In genomic region chr9:72456374-72456773, GRCm38 (mm10) we compare ENCODE assay signal across 21 mouse cellular contexts. TPM values are rescaled to one million over a fixed set of nuclear protein-coding genes. Genes with fewer than 3 reads are reported as not detected.
A peak's percentile ranks its signal among the peaks of the same experiment; 100 is the strongest.
DNase-seq lines count a peak whose midpoint lies in the region; ATAC-seq and TF ChIP-seq lines count a peak whose summit lies in the region.
"Had no signal": no experiment of that assay in that cellular context is flagged by ENCODE, and none has a peak within 500 bp of the region (broad histone marks: within the 10 kb centered on the region; RNA-seq: fewer than 3 reads in every experiment).

No protein-coding gene starts in this region.

- no peaks in the 10 kb centered on the region for H3K27me3 ChIP-seq in kidney, postnatal 0 days (ENCODE audit: insufficient read depth, low read length)
- no peaks in the 10 kb centered on the region for H3K27me3 ChIP-seq in kidney, embryonic 15.5 days
- H3K27me3 ChIP-seq: embryonic facial prominence, embryonic 13.5 days; forebrain, embryonic 13.5 days; heart, embryonic 12.5 days; hindbrain, embryonic 15.5 days had no signal

- peak; percentile 6; the same call in 1 of the 2 replicates for TF ChIP-seq CTCF in gastrocnemius, adult 2 months (IDR thresholded peaks at IDR 0.05)
- peak; percentile 9; the same call in 1 of the 2 replicates for TF ChIP-seq CTCF in kidney, postnatal 0 days (IDR thresholded peaks at IDR 0.05; ENCODE audit: low read depth)
- 0 out of 2 replicates have a peak, but pooled peaks have one; percentile 5 for TF ChIP-seq CTCF in cortical plate, adult 2 months (IDR thresholded peaks at IDR 0.05; ENCODE audit: extremely low read depth, insufficient read depth, low read length)

- no peaks in the 10 kb centered on the region for H3K4me1 ChIP-seq in kidney, postnatal 0 days (replicated peaks; ENCODE audit: insufficient read depth, low read length)
- H3K4me1 ChIP-seq in kidney, embryonic 15.5 days = no peaks in the 10 kb centered on the region
- no peaks in the 10 kb centered on the region; the same call in 1 of the 2 replicates for H3K4me1 ChIP-seq in cortical plate, adult 2 months (ENCODE audit: control insufficient read depth, insufficient read depth, low read length)
- H3K4me1 ChIP-seq: embryonic facial prominence, embryonic 13.5 days; forebrain, embryonic 13.5 days; heart, embryonic 12.5 days; hindbrain, embryonic 10.5 days; hindbrain, embryonic 15.5 days had no signal

- no peak overlapping the region for H3K4me3 ChIP-seq in gastrocnemius, adult 2 months
- no peak overlapping the region for H3K4me3 ChIP-seq in kidney, postnatal 0 days (replicated peaks; ENCODE audit: low read depth, low read length)
- H3K4me3 ChIP-seq in kidney, embryonic 15.5 days (replicated peaks) = no peak overlapping the region
- H3K4me3 ChIP-seq in cortical plate, adult 2 months (ENCODE audit: insufficient read depth, low read length) = no peak overlapping the region
- H3K4me3 ChIP-seq: embryonic facial prominence, embryonic 13.5 days; forebrain, embryonic 13.5 days; heart, adult 2 months; heart, embryonic 12.5 days; hindbrain, embryonic 10.5 days; hindbrain, embryonic 15.5 days had no signal

- ATAC-seq in kidney, postnatal 0 days (replicated peaks; ENCODE audit: low FRiP score, low read depth) = no peak
- ATAC-seq in kidney, embryonic 15.5 days (replicated peaks; ENCODE audit: low FRiP score) = no peak
- ATAC-seq: forebrain, embryonic 13.5 days; inflammation-experienced regulatory T-cells, adult 6 months had no signal

- 33% methylated on average over 1 of the region's 1 CpGs for WGBS in kidney, postnatal 0 days
- 55% methylated on average over 1 of the region's 1 CpGs for WGBS in kidney, embryonic 15.5 days

- intact Hi-C loops in gastrocnemius, adult 2 months (cut with DNase I) = loop anchor here (5.0 to 10.0 kb wide), 4 partner anchors 76 to 428 kb away; partner anchors contain the start of genes Nedd4 and Rfx7

- DNase-seq in gastrocnemius, adult 2 months = no peak
- DNase-seq in gastrocnemius, adult 8-10 months (ENCODE audit: low spot score in 2 of 2) = no peak
- DNase-seq in kidney, postnatal 0 days (ENCODE audit: low spot score) = no peak
- DNase-seq in brain, adult 2 months (ENCODE audit: low read depth, low spot score) = peak; percentile 23
- no peak for DNase-seq in frontal cortex, postnatal 36 days (ENCODE audit: low spot score in 2 of 2)
- DNase-seq: adrenal gland, adult 2 months; adrenal gland, postnatal 25 days; cerebellum, adult 11 months; cerebellum, adult 8-10 months; cerebellum, postnatal 14 days; gastrocnemius, postnatal 10 days; heart, adult 2 months; kidney, adult 18-20 months had no signal

- no peak for TF ChIP-seq POLR2A in cortical plate, adult 2 months (IDR thresholded peaks at IDR 0.05; ENCODE audit: extremely low read depth, insufficient read depth, low read length)

- no peak overlapping the region for H3K27ac ChIP-seq in gastrocnemius, adult 2 months
- no peak overlapping the region for H3K27ac ChIP-seq in kidney, postnatal 0 days
- H3K27ac ChIP-seq in kidney, embryonic 15.5 days = no peak overlapping the region
- no peak overlapping the region for H3K27ac ChIP-seq in cortical plate, adult 2 months (ENCODE audit: insufficient read depth, low read length)
- H3K27ac ChIP-seq: embryonic facial prominence, embryonic 13.5 days; forebrain, embryonic 13.5 days; heart, adult 2 months; hindbrain, embryonic 10.5 days; hindbrain, embryonic 15.5 days had no signal

- no peak overlapping the region for H3K4me2 ChIP-seq in kidney, postnatal 0 days (ENCODE audit: low read length)
- H3K4me2 ChIP-seq in kidney, embryonic 15.5 days = no peak overlapping the region
- H3K4me2 ChIP-seq: embryonic facial prominence, embryonic 13.5 days; forebrain, embryonic 13.5 days; heart, embryonic 12.5 days; hindbrain, embryonic 15.5 days had no signal

- no peaks in the 10 kb centered on the region for H3K9me3 ChIP-seq in kidney, postnatal 0 days (replicated peaks; ENCODE audit: low read length)
- no peaks in the 10 kb centered on the region for H3K9me3 ChIP-seq in kidney, embryonic 15.5 days (replicated peaks)
- H3K9me3 ChIP-seq: embryonic facial prominence, embryonic 13.5 days; forebrain, embryonic 13.5 days; heart, embryonic 12.5 days; hindbrain, embryonic 10.5 days; hindbrain, embryonic 15.5 days had no signal

- H3K9ac ChIP-seq in kidney, postnatal 0 days (ENCODE audit: low read depth, low read length) = no peak overlapping the region
- H3K9ac ChIP-seq in kidney, embryonic 15.5 days = no peak overlapping the region
- H3K9ac ChIP-seq: embryonic facial prominence, embryonic 13.5 days; forebrain, embryonic 13.5 days; heart, embryonic 12.5 days; hindbrain, embryonic 15.5 days had no signal

- peaks cover 5% of the 10 kb centered on the region; the same call in 1 of the 2 replicates for H3K36me3 ChIP-seq in kidney, postnatal 0 days (ENCODE audit: insufficient read depth, low read length)
- peaks cover 77% of the 10 kb centered on the region for H3K36me3 ChIP-seq in kidney, embryonic 15.5 days
- H3K36me3 ChIP-seq: hindbrain, embryonic 15.5 days had no signal

RNA-seq across cellular contexts. Expression of gene Mns1, which starts 18.6 kb away (rescaled TPM):
- total RNA-seq in gastrocnemius, adult 2 months (2021) = under 1 TPM; 0.08 TPM
- under 1 TPM in 3 of 4 experiments, not detected in 1; 0.05 to 0.16 (median 0.08) TPM for total RNA-seq in gastrocnemius, adult 8-10 months (2022)
- polyA plus RNA-seq in kidney, postnatal 0 days (2015; fragmentation: Nextera tagmentation; extraction: Ambion mirVana) = 13.4 and 16.1 TPM in 2 replicates
- polyA plus RNA-seq in kidney, embryonic 15.5 days (2015; fragmentation: Nextera tagmentation; extraction: Ambion mirVana) = 33.3 and 33.6 TPM in 2 replicates
- 1.5 and 2.4 TPM in 2 replicates for polyA plus RNA-seq in cortical plate, adult 2 months (2012; rRNA removed)

RNA-seq across cellular contexts. Expression of gene Tex9, which starts 35.6 kb away (rescaled TPM):
- 1 to 10 TPM; 1.8 TPM for total RNA-seq in gastrocnemius, adult 2 months (2021)
- 1 to 10 TPM in 3 of 4 experiments, under 1 TPM in 1; 0.99 to 1.9 (median 1.4) TPM for total RNA-seq in gastrocnemius, adult 8-10 months (2022)
- 25.9 and 28.5 TPM in 2 replicates for polyA plus RNA-seq in kidney, postnatal 0 days (2015; fragmentation: Nextera tagmentation; extraction: Ambion mirVana)
- 34.4 and 37.3 TPM in 2 replicates for polyA plus RNA-seq in kidney, embryonic 15.5 days (2015; fragmentation: Nextera tagmentation; extraction: Ambion mirVana)
- 14.1 and 15.1 TPM in 2 replicates for polyA plus RNA-seq in cortical plate, adult 2 months (2012; rRNA removed)
